Mouse (Mus musculus): ENCODE results near the gene Hbp1.

Gene Hbp1

GRCm38 (mm10) chr12:31905696-31906551 lies 44.4 kb downstream of the Hbp1 start:
- no peak for DNase-seq

GRCm38 (mm10) chr12:31900391-31900914 lies 49.9 kb downstream of the Hbp1 start:
- DNase-seq, result peak in 1 of 2 experiments; percentile 16

- DNase-seq, result no peak
These were observed 52.9 kb downstream of the Hbp1 start for GRCm38 (mm10) chr12:31897456-31897855.

- peak in 1 of 2 experiments; percentile 13 for DNase-seq
These were observed 53.3 kb downstream of the Hbp1 start for GRCm38 (mm10) chr12:31896986-31897385.

GRCm38 (mm10) chr12:31896295-31896694 lies 54.0 kb downstream of the Hbp1 start:
- no peak for DNase-seq

GRCm38 (mm10) chr12:31895888-31896287 lies 54.4 kb downstream of the Hbp1 start:
- peak; percentile 53 to 67 for DNase-seq

- DNase-seq, result no peak
These were observed 55.1 kb downstream of the Hbp1 start for GRCm38 (mm10) chr12:31895095-31895734.

- no peak for DNase-seq
These were observed 57.6 kb downstream of the Hbp1 start for GRCm38 (mm10) chr12:31892771-31893170.

- DNase-seq, result no peak
These were observed 58.3 kb downstream of the Hbp1 start for GRCm38 (mm10) chr12:31892079-31892478.

- no peak for DNase-seq
These were observed 59.6 kb downstream of the Hbp1 start for GRCm38 (mm10) chr12:31890685-31891084.

- DNase-seq, result no peak
These were observed 64.3 kb downstream of the Hbp1 start for GRCm38 (mm10) chr12:31885844-31886606.

GRCm38 (mm10) chr12:31885084-31885483 lies 65.3 kb downstream of the Hbp1 start:
- no peak for DNase-seq

- DNase-seq, result no peak
These were observed 66.0 kb downstream of the Hbp1 start for GRCm38 (mm10) chr12:31884365-31884764.

- DNase-seq, result no peak
These were observed 67.6 kb downstream of the Hbp1 start for GRCm38 (mm10) chr12:31882736-31883135.

GRCm38 (mm10) chr12:31876775-31877174 lies 73.6 kb downstream of the Hbp1 start:
- DNase-seq, result no peak
